Mouse (Mus musculus) MEL (cell line): ENCODE measurements around the gene Gm16451.
"Not testable (repeated sequence)": the region's sequence is repeated elsewhere in the genome, so short reads cannot be mapped to it uniquely, and the experiment has no call there.

Experiments used
- CTCF ChIP-seq, 3 experiments: IDR thresholded peaks in 2 of 3; conservative IDR thresholded peaks in 1 of 3; 2 replicates each; pipeline ENCODE4 v1.5.1; 2011 to 2012; ENCODE audit warnings: low read length in 3 of 3, low read depth in 2 of 3, mild to moderate bottlenecking in 2 of 3, improper control_type of control experiment in 1 of 3, inconsistent platforms in 1 of 3, mixed read lengths in 1 of 3, moderate library complexity in 1 of 3; ENCODE audit not compliant: control insufficient read depth in 1 of 3, insufficient read depth in 1 of 3, poor library complexity in 1 of 3, severe bottlenecking in 1 of 3
- E2F4 ChIP-seq: IDR thresholded peaks from 2 replicates; pipeline ENCODE4 v1.6.1; 2011; ENCODE audit warnings: low read depth, low read length, improper control_type of control experiment, borderline replicate concordance
- POLR2A ChIP-seq, 2 experiments: IDR thresholded peaks; 2 replicates each; pipeline ENCODE4 v1.6.1; 2011 to 2012; ENCODE audit warnings: low read length in 2 of 2, mild to moderate bottlenecking in 2 of 2, control low read depth in 1 of 2, improper control_type of control experiment in 1 of 2, low read depth in 1 of 2, moderate library complexity in 1 of 2; ENCODE audit not compliant: control insufficient read depth in 1 of 2, insufficient read depth in 1 of 2, poor library complexity in 1 of 2
- TBP ChIP-seq: IDR thresholded peaks from 2 replicates; pipeline ENCODE4 v1.8.0; 2011; ENCODE audit warnings: low read depth, low read length, improper control_type of control experiment

DNA sequence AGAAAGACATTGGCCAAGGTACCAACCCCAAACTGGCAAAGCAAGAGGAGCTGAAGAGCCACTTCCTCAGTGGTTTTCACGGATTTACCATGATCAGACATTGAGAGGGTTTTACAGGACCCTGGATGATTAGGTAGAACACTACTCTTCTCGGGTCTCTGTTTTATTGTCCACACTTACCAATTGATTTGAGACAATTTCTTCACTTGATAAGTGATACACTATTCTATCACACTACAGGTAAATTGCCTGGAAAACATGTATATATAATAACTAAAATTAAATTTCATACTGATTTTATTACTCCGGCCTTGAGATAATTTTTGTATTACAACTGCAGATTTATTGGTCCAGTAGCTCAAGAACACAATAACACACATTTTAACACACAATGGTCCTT lies 45.9 kb upstream of the Gm16451 start, which contains the start of gene Vmn1r142:
- not testable (repeated sequence) for TF ChIP-seq CTCF (IDR thresholded peaks at IDR 0.05 in 2 of 3, conservative IDR thresholded peaks at IDR 0.05 in 1 of 3; ENCODE audit: control insufficient read depth in 1 of 3, insufficient read depth in 1 of 3, low read depth in 2 of 3, low read length in 3 of 3, poor library complexity in 1 of 3, severe bottlenecking in 1 of 3); E2F4; POLR2A (IDR thresholded peaks at IDR 0.05; ENCODE audit: control insufficient read depth in 1 of 2, insufficient read depth in 1 of 2, low read depth in 1 of 2, low read length in 2 of 2, poor library complexity in 1 of 2); TBP
